Mouse (Mus musculus): ENCODE data around the gene Bbs5.

GRCm38 (mm10) chr2:69612237-69612636, 34.7 kb upstream of the Bbs5 start:
- TF ChIP-seq CTCF (IDR thresholded peaks at IDR 0.05; ENCODE audit: low read depth): no peak
- TF ChIP-seq EP300 (IDR thresholded peaks at IDR 0.05; ENCODE audit: low read depth): no peak

All from liver, postnatal 0 days (tissue).